Mouse (Mus musculus) spleen, adult 2 months (tissue): Measurements from ENCODE around the gene Dnajb7.

ENCODE experiments used
- CTCF ChIP-seq: fragments of 200-500 bp; IDR thresholded peaks from 2 replicates; pipeline ENCODE4 v1.5.1; 2011; ENCODE audit warnings: mild to moderate bottlenecking, inconsistent platforms; ENCODE audit not compliant: insufficient read depth, insufficient read length, insufficient replicate concordance; ENCODE audit errors: extremely low read depth
- POLR2A ChIP-seq: fragments of 200-500 bp; IDR thresholded peaks from 2 replicates; pipeline ENCODE4 v1.6.1; 2011; ENCODE audit warnings: low read depth, low read length, inconsistent platforms

DNA sequence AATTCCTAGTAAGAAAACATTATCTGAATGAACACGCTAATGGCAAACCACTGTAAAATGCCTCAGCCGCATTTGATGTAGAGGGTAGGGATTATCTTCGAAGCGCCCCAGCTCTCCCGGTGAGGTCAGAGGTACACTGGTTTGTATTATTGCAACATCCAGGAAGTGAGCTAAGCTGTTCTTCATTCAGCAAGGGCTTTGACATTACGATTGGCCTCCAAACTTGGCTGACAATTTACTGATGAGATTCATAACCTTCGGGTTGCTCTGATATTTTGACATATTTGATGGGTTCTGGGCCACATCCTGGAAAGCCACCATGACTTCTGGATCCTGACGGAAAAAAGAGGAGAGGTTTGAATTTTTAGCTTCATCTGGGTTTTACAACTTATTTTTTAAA is 42.9 kb downstream of the Dnajb7 start:
- TF ChIP-seq CTCF (no peak), POLR2A (no peak)
